Mouse (Mus musculus): ENCODE data around the gene Nat8. TPM values are rescaled to one million over a fixed set of nuclear protein-coding genes. Genes with fewer than 3 reads are reported as not detected.
"Not testable (repeated sequence)": the region's sequence is repeated elsewhere in the genome, so short reads cannot be mapped to it uniquely, and the experiment has no call there.

Nat8 gene
- polyA plus RNA-seq, 1 experiment: not detected

GRCm38 (mm10) chr6:85856194-85856678 is 24.4 kb upstream of the Nat8 start:
- TF ChIP-seq FLI1 (IDR thresholded peaks at IDR 0.05; ENCODE audit: low read length): no peak
- no peak for TF ChIP-seq GATA1 (IDR thresholded peaks at IDR 0.05; ENCODE audit: borderline replicate concordance, low read length)
- peaks cover 23% of the 10 kb centered on the region for H3K27me3 ChIP-seq (replicated peaks)
- no peaks in the 10 kb centered on the region for H3K36me3 ChIP-seq (replicated peaks; ENCODE audit: low read length)
- H3K4me1 ChIP-seq: no peaks in the 10 kb centered on the region
- H3K4me3 ChIP-seq (replicated peaks): no peak overlapping the region
- no peaks in the 10 kb centered on the region for H3K9me3 ChIP-seq

GRCm38 (mm10) chr6:85853481-85853880 is 21.6 kb upstream of the Nat8 start:
- no peak overlapping the region for H3K4me3 ChIP-seq (replicated peaks)
- H3K36me3 ChIP-seq (replicated peaks; ENCODE audit: low read length): no peaks in the 10 kb centered on the region
- H3K4me1 ChIP-seq: no peaks in the 10 kb centered on the region
- H3K9me3 ChIP-seq: no peaks in the 10 kb centered on the region
- TF ChIP-seq FLI1 (IDR thresholded peaks at IDR 0.05; ENCODE audit: low read length): no peak
- no peak for TF ChIP-seq GATA1 (IDR thresholded peaks at IDR 0.05; ENCODE audit: borderline replicate concordance, low read length)
- H3K27me3 ChIP-seq (replicated peaks): peaks cover 5% of the 10 kb centered on the region

- TF ChIP-seq FLI1 (IDR thresholded peaks at IDR 0.05; ENCODE audit: low read length) (no peak), GATA1 (IDR thresholded peaks at IDR 0.05; ENCODE audit: borderline replicate concordance, low read length) (no peak)
- H3K36me3 ChIP-seq (replicated peaks; ENCODE audit: low read length): no peaks in the 10 kb centered on the region
- no peaks in the 10 kb centered on the region for H3K9me3 ChIP-seq
- no peaks in the 10 kb centered on the region for H3K4me1 ChIP-seq
- peaks cover 5% of the 10 kb centered on the region for H3K27me3 ChIP-seq (replicated peaks)
- H3K4me3 ChIP-seq (replicated peaks): no peak overlapping the region
Observed at GRCm38 (mm10) chr6:85851062-85851773, 19.3 kb upstream of the Nat8 start.

DNA sequence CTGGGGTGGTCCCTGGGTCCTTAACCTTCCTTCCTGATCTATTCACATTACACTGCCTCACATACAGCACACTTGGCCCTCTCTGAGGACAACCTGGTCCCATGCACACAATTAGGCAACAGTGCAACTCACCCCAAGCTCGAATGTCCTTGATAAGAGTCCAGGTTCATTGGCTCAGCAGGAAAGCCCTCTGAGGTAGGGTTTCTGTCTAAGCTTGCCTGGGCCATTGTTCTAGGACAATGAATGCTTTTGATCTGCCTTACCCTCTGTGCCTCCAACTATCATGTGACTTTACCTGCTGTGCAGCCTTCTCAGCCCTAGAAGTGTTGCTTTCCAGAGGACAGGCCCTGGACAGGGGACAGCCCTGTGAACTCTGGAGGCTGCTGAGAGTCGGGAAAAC is 17.4 kb upstream of the Nat8 start:
- no peaks in the 10 kb centered on the region for H3K4me1 ChIP-seq
- TF ChIP-seq GATA1 (IDR thresholded peaks at IDR 0.05; ENCODE audit: borderline replicate concordance, low read length) (no peak), FLI1 (IDR thresholded peaks at IDR 0.05; ENCODE audit: low read length) (no peak)
- no peaks in the 10 kb centered on the region for H3K36me3 ChIP-seq (replicated peaks; ENCODE audit: low read length)
- H3K9me3 ChIP-seq: 0 out of 2 replicates have a peak, but pooled peaks cover 4% of the 10 kb centered on the region
- H3K27me3 ChIP-seq (replicated peaks): peaks cover 5% of the 10 kb centered on the region
- no peak overlapping the region for H3K4me3 ChIP-seq (replicated peaks)

- peaks cover 9% of the 10 kb centered on the region; the same call in 1 of the 2 replicates for H3K9me3 ChIP-seq
- peaks cover 5% of the 10 kb centered on the region for H3K27me3 ChIP-seq (replicated peaks)
- no peaks in the 10 kb centered on the region for H3K4me1 ChIP-seq
- no peak for TF ChIP-seq GATA1 (IDR thresholded peaks at IDR 0.05; ENCODE audit: borderline replicate concordance, low read length)
- no peak for TF ChIP-seq FLI1 (IDR thresholded peaks at IDR 0.05; ENCODE audit: low read length)
- H3K36me3 ChIP-seq (replicated peaks; ENCODE audit: low read length): no peaks in the 10 kb centered on the region
- H3K4me3 ChIP-seq (replicated peaks): no peak overlapping the region
Observed at GRCm38 (mm10) chr6:85848140-85848539, 16.3 kb upstream of the Nat8 start.

DNA sequence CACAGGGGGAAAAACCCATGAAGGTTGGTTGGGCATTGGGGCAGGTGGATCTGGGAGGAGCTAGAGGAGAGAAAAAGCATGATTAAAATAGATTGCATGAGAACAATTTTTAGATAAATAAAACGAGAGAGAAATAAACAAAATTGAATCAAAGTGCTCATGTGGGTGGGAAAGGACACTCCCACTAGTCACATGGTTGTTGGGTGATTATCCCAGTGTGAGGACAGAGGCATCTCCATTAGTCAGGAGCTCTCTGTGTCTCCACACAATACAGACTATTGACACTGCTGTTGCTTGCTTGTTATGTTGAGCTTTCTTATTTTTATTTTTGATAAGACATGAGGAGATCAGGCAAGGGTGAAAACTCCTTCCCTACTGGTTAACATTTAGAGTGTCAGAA is 15.0 kb upstream of the Nat8 start:
- no peak for TF ChIP-seq FLI1 (IDR thresholded peaks at IDR 0.05; ENCODE audit: low read length)
- no peak for TF ChIP-seq GATA1 (IDR thresholded peaks at IDR 0.05; ENCODE audit: borderline replicate concordance, low read length)
- Histone ChIP-seq H3K27me3 (replicated peaks) (peaks cover 5% of the 10 kb centered on the region), H3K4me1 (no peaks in the 10 kb centered on the region), H3K36me3 (replicated peaks; ENCODE audit: low read length) (no peaks in the 10 kb centered on the region), H3K9me3 (peaks cover 9% of the 10 kb centered on the region; the same call in 1 of the 2 replicates), H3K4me3 (replicated peaks) (no peak overlapping the region)

DNA sequence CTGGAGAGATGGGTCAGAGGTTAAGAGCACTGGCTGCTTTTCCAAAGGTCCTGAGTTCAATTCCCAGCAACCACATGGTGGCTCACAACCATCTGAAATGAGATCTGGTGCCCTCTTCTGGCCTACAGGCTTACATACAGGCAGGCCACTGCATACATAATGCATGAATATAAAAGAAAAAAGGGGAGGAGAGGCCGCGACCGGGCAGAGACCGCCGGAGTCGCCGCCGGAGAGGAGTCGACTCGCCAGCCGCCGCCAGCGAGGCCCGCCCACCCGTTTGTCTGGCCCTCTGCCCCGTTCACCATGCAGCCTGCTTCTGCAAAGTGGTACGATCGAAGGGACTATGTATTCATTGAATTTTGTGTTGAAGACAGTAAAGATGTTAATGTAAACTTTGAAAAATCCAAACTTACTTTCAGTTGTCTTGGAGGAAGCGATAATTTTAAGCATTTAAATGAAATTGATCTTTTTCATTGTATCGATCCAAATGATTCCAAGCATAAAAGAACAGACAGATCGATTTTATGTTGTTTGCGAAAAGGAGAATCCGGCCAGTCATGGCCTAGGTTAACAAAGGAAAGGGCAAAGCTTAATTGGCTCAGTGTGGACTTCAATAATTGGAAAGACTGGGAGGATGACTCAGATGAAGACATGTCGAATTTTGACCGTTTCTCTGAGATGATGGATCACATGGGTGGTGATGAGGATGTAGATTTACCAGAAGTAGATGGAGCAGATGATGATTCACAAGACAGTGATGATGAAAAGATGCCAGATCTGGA is 12.0 kb upstream of the Nat8 start:
- not testable (repeated sequence) for H3K27me3 ChIP-seq (replicated peaks); H3K4me1 ChIP-seq; H3K36me3 ChIP-seq (replicated peaks; ENCODE audit: low read length); H3K9me3 ChIP-seq; H3K4me3 ChIP-seq (replicated peaks)

DNA sequence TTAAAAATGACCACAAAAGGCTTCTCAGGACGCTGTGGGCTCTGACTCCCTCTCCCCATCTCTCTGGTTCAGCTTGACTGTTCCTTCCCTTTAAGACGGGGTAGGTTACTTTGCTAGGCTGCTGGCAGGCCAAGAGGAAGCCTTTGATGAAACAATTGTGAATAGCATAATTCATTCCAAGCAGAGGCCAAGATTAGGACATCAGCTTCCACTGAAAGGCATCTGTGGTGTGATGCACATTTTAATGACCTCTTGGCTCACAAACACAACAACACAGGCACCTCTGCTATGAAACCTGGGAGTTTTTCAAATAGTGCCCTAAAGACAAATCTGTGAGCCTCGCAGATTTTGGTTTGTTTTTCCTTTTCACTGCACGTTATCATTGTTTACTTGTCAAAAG is 8.1 kb upstream of the Nat8 start:
- Histone ChIP-seq H3K4me1 (no peaks in the 10 kb centered on the region), H3K36me3 (replicated peaks; ENCODE audit: low read length) (no peaks in the 10 kb centered on the region), H3K27me3 (replicated peaks) (no peaks in the 10 kb centered on the region), H3K9me3 (peaks cover 4% of the 10 kb centered on the region; the same call in 1 of the 2 replicates), H3K4me3 (replicated peaks) (no peak overlapping the region)
- TF ChIP-seq GATA1 (IDR thresholded peaks at IDR 0.05; ENCODE audit: borderline replicate concordance, low read length): no peak
- TF ChIP-seq FLI1 (IDR thresholded peaks at IDR 0.05; ENCODE audit: low read length): no peak

- no peak for TF ChIP-seq FLI1 (IDR thresholded peaks at IDR 0.05; ENCODE audit: low read length)
- TF ChIP-seq GATA1 (IDR thresholded peaks at IDR 0.05; ENCODE audit: borderline replicate concordance, low read length): no peak
- no peaks in the 10 kb centered on the region for H3K27me3 ChIP-seq (replicated peaks)
- no peaks in the 10 kb centered on the region for H3K4me1 ChIP-seq
- no peak overlapping the region for H3K4me3 ChIP-seq (replicated peaks)
- H3K36me3 ChIP-seq (replicated peaks; ENCODE audit: low read length): no peaks in the 10 kb centered on the region
- H3K9me3 ChIP-seq: peaks cover 3% of the 10 kb centered on the region; the same call in 1 of the 2 replicates
Observed at GRCm38 (mm10) chr6:85838674-85839073, 6.8 kb upstream of the Nat8 start.

GRCm38 (mm10) chr6:85837307-85837706 is 5.4 kb upstream of the Nat8 start:
- not testable (repeated sequence) for H3K36me3 ChIP-seq (replicated peaks; ENCODE audit: low read length); H3K4me3 ChIP-seq (replicated peaks); H3K4me1 ChIP-seq; H3K9me3 ChIP-seq; H3K27me3 ChIP-seq (replicated peaks)

- not testable (repeated sequence) for H3K4me1 ChIP-seq; H3K36me3 ChIP-seq (replicated peaks; ENCODE audit: low read length); H3K9me3 ChIP-seq; H3K27me3 ChIP-seq (replicated peaks); H3K4me3 ChIP-seq (replicated peaks)
Observed at GRCm38 (mm10) chr6:85836827-85837226, 4.9 kb upstream of the Nat8 start.

- not testable (repeated sequence) for H3K9me3 ChIP-seq; H3K27me3 ChIP-seq (replicated peaks); H3K4me3 ChIP-seq (replicated peaks); H3K4me1 ChIP-seq; H3K36me3 ChIP-seq (replicated peaks; ENCODE audit: low read length)
Observed at GRCm38 (mm10) chr6:85836098-85836497, 4.2 kb upstream of the Nat8 start.

DNA sequence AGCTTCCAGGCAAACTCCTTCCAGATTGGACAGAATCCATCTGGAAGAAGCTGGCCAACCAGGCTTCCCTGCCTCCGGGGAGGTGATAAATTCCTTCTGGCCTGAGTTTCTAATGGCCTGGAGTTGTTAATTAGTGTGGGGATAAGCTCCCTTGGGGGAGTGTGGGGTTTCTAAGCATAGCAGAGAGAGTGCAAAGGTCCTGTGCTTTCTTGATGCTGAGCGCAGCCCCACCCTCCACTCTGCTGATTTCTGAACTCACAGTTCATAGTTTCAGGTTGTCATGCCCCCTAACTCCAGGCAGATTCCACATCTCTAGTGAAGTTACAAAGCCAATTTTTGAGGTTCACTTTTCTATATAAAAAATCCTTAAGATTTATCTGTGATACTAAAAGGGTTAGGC is 3.2 kb upstream of the Nat8 start:
- H3K27me3 ChIP-seq (replicated peaks); H3K4me3 ChIP-seq (replicated peaks); H3K36me3 ChIP-seq (replicated peaks; ENCODE audit: low read length); H3K4me1 ChIP-seq; H3K9me3 ChIP-seq: not testable (repeated sequence)

- H3K4me3 ChIP-seq (replicated peaks); H3K27me3 ChIP-seq (replicated peaks); H3K9me3 ChIP-seq; H3K36me3 ChIP-seq (replicated peaks; ENCODE audit: low read length); H3K4me1 ChIP-seq: not testable (repeated sequence)
Observed at GRCm38 (mm10) chr6:85834504-85835100, 2.7 kb upstream of the Nat8 start.
